ENCODE assay signal across 8 mouse cellular contexts in the genomic region with DNA sequence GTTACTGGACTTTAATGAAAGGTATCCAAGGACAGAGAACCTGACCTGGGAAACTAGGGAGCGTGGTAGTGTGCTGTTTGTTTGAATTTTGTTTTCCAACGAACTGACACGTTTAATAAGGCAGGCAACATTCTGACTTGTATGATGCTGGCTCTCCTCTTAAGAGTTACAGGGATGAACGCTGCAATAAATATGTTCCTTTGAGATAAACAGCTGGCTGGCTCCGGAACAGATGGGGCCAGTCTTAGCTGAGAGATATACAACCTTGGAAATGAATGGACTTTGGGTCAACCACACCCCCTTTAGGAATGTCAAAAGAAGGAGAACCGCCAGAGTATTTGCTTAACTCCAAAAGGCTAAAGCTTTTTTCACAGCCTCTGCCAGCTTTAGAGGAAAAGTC. TPM values are rescaled to one million over a fixed set of nuclear protein-coding genes. Genes with fewer than 3 reads are reported as not detected.
A peak's percentile ranks its signal among the peaks of the same experiment; 100 is the strongest.
DNase-seq lines count a peak whose midpoint lies in the region; ATAC-seq and TF ChIP-seq lines count a peak whose summit lies in the region.

No protein-coding gene starts in this region.

- 1% methylated on average over 6 of the region's 6 CpGs for WGBS in hindbrain, embryonic 13.5 days
- WGBS in liver, embryonic 15.5 days (ENCODE audit: insufficient replicate concordance), result 1% methylated on average over 6 of the region's 6 CpGs
- 1% methylated on average over 6 of the region's 6 CpGs for WGBS in stomach, embryonic 15.5 days

- H3K4me1 ChIP-seq in hindbrain, embryonic 13.5 days (replicated peaks), result peaks cover 39% of the 10 kb centered on the region
- H3K4me1 ChIP-seq in liver, embryonic 15.5 days (replicated peaks), result peaks cover 38% of the 10 kb centered on the region
- peaks cover 5% of the 10 kb centered on the region; the same call in 1 of the 2 replicates for H3K4me1 ChIP-seq in stomach, embryonic 15.5 days

- H3K9ac ChIP-seq in hindbrain, embryonic 13.5 days, result peak overlapping the region; percentile 84
- peak overlapping the region; percentile 79 for H3K9ac ChIP-seq in liver, embryonic 15.5 days
- H3K9ac ChIP-seq in stomach, embryonic 15.5 days, result no peak overlapping the region

- H3K4me3 ChIP-seq in layer of hippocampus, adult 2 months, result peak overlapping the region; percentile 68
- H3K4me3 ChIP-seq in hindbrain, embryonic 13.5 days, result peak overlapping the region; percentile 81
- H3K4me3 ChIP-seq in liver, embryonic 15.5 days (replicated peaks), result peak overlapping the region; percentile 87
- peak overlapping the region; percentile 76 for H3K4me3 ChIP-seq in stomach, embryonic 15.5 days (replicated peaks)

- ATAC-seq in hindbrain, embryonic 13.5 days (ENCODE audit: low FRiP score), result no peak
- ATAC-seq in liver, embryonic 15.5 days (ENCODE audit: insufficient read depth), result peak; percentile 36
- ATAC-seq in stomach, embryonic 15.5 days (ENCODE audit: insufficient read depth, low FRiP score, low read depth), result peak; percentile 18; the same call in 1 of the 2 replicates

- no peak for TF ChIP-seq CTCF in layer of hippocampus, adult 2 months (conservative IDR thresholded peaks at IDR 0.05)

- H3K4me2 ChIP-seq in hindbrain, embryonic 13.5 days, result peak overlapping the region; percentile 73
- H3K4me2 ChIP-seq in liver, embryonic 15.5 days, result peak overlapping the region; percentile 94
- H3K4me2 ChIP-seq in stomach, embryonic 15.5 days, result peak overlapping the region; percentile 83

- no peak for DNase-seq in layer of hippocampus, adult 2 months (ENCODE audit: low spot score in 2 of 2)
- DNase-seq in layer of hippocampus, adult 11-12 months (ENCODE audit: low spot score), result no peak
- peak; percentile 30 for DNase-seq in embryo, embryonic 11.5 days (ENCODE audit: low read depth, low spot score)
- no peak for DNase-seq in adipocyte (ENCODE audit: low spot score)
- DNase-seq in frontal cortex, postnatal 25 days (ENCODE audit: low spot score in 2 of 2), result no peak

- H3K36me3 ChIP-seq in hindbrain, embryonic 13.5 days, result no peaks in the 10 kb centered on the region
- H3K36me3 ChIP-seq in liver, embryonic 15.5 days (replicated peaks), result peaks cover 13% of the 10 kb centered on the region
- H3K36me3 ChIP-seq in stomach, embryonic 15.5 days, result no peaks in the 10 kb centered on the region

- H3K9me3 ChIP-seq in hindbrain, embryonic 13.5 days, result no peaks in the 10 kb centered on the region
- no peaks in the 10 kb centered on the region for H3K9me3 ChIP-seq in liver, embryonic 15.5 days (replicated peaks)
- H3K9me3 ChIP-seq in stomach, embryonic 15.5 days, result no peaks in the 10 kb centered on the region

- H3K27me3 ChIP-seq in hindbrain, embryonic 13.5 days, result no peaks in the 10 kb centered on the region
- H3K27me3 ChIP-seq in liver, embryonic 15.5 days, result peaks cover 19% of the 10 kb centered on the region; the same call in 1 of the 2 replicates
- H3K27me3 ChIP-seq in stomach, embryonic 15.5 days (replicated peaks), result no peaks in the 10 kb centered on the region

- peak overlapping the region; percentile 98 for H3K27ac ChIP-seq in layer of hippocampus, adult 2 months
- H3K27ac ChIP-seq in hindbrain, embryonic 13.5 days, result no peak overlapping the region
- H3K27ac ChIP-seq in liver, embryonic 15.5 days (replicated peaks), result peak overlapping the region; percentile 84
- H3K27ac ChIP-seq in stomach, embryonic 15.5 days, result peak overlapping the region; percentile 55; the same call in 1 of the 2 replicates

RNA-seq across cellular contexts. Expression of gene Rab30, which starts 1.4 kb away (rescaled TPM):
- 10 to 100 TPM; 41.2 to 47.2 TPM for total RNA-seq in layer of hippocampus, adult 2 months (2021)
- polyA plus RNA-seq in hindbrain, embryonic 13.5 days (2015; fragmentation: Nextera tagmentation; extraction: Ambion mirVana), result 19.9 and 22.3 TPM in 2 replicates
- 5.0 and 5.2 TPM in 2 replicates for polyA plus RNA-seq in liver, embryonic 15.5 days (2015; fragmentation: Nextera tagmentation; extraction: Ambion mirVana)
- polyA plus RNA-seq in stomach, embryonic 15.5 days (2015; fragmentation: Nextera tagmentation; extraction: Ambion mirVana), result 18.4 and 23.9 TPM in 2 replicates
